Mouse (Mus musculus) right cerebral cortex, postnatal 25 days (tissue): Measurements from ENCODE around the gene Aqp7.

Source experiments
- DNase-seq: peaks from one replicate; pipeline ENCODE4 v3.0.0; 2022

The Aqp7 gene

GRCm38 (mm10) chr4:41057361-41057760 lies 9.4 kb upstream of the Aqp7 start:
- no peak for DNase-seq

- no peak for DNase-seq
Measured at GRCm38 (mm10) chr4:41056742-41057332, 8.9 kb upstream of the Aqp7 start.

GRCm38 (mm10) chr4:41056253-41056652 lies 8.3 kb upstream of the Aqp7 start:
- no peak for DNase-seq

GRCm38 (mm10) chr4:41055111-41055510 lies 7.2 kb upstream of the Aqp7 start:
- no peak for DNase-seq

DNA sequence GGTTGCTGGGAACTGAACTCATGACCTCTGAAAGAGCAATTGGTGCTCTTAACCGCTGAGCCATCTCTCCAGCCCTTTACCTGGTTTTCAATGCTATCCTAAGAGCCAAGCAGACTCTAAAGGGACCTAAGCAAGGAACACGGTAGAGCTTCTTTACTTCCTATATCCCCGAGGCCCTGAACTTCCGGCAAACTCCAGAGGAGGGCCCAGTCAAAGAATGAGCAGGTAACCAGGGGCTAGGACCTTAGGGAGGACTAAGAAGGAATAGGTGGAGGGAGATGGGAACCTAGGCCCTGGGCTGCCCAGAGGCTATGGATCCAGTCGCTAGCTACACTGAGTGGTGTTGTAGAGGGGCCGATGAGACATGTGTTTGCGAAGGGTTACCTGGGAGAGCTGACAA lies 3.8 kb upstream of the Aqp7 start:
- DNase-seq, result no peak

DNA sequence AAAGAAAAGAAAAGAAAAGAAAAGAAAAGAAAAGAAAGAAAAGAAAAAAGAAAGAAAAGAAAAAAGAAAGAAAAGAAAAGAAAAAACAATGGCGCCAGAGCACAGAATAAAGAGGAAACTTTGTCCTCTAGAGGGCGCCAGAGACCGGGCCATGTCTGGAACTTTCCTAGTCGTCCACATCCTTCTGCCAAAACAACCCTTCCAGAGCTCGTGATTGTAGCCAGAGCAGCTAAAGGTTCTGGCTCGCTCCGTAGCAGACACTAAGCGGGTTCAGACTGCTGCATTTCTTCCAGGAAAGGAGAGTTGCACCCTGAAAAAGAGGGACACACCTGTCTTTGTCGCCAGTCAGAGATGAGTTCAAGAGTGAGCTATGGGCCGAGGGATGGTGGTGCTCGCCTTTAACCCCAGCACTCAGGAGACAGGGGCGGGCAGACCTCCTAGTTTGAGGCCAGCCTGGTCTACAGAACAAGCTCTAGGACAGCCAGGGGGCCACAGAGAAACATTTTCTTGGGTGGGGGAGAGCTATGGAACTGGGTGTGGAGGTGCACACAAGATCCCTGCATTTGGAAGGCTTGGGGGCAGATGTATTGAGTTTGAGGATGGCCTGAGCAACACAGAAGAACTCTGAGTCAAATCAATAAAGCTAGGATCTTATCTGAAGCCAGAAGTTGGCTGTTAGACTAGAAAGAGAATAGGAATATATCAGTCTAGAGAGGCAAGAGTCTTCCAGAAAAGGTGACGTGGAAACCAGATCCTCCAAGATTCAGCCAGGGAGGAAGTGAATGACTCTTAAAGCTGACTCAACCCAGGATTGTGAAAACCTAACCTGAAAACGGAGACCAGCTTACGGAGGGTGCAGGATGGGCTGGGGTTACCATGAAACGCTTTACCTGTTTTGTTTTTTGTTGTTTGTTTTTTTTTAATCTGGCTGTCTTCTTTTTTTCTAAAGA lies 3.1 kb upstream of the Aqp7 start:
- DNase-seq, result peak; percentile 73

GRCm38 (mm10) chr4:41048926-41049325 lies 987 bp upstream of the Aqp7 start:
- no peak for DNase-seq

GRCm38 (mm10) chr4:41046254-41046795 lies 1.6 kb downstream of the Aqp7 start:
- DNase-seq, result no peak

DNA sequence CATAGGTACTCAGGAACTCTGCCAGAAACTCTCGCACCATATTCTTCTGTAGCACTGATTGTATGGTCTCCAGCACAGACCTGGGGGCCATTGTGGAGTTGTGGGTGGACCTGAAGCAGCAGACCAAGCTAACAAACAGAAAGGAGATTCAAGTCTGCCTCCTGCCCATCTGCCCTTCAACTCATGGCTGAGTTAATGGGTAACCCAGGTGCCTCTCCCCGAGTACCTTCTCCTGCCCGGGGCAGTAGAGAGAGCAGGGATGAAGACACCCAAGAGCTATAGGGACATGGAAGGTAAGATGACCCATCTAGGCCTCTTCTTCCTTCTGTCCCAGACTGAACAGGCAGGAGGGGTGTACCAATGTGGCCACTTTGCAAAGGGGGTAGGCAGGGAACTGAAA lies 2.7 kb downstream of the Aqp7 start:
- no peak for DNase-seq

DNA sequence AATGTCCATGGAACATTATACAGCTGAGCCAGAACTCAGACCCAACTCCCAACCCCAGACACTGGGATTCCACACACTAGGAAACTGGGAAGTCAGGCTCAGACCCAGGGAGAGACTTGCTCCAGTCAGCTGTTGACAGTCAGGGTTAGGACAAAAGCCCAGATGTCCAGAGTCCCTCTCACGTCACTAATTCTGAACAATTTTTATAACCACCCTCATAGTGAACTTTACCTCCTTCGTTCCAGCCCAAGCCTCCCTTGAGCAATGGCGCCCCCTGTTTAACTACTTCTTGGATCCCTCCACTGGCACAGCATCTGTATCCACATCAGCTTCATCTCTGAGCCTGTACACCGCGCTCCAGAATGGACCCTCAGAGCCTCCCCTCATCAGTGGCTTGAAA lies 4.0 kb downstream of the Aqp7 start:
- no peak for DNase-seq

DNA sequence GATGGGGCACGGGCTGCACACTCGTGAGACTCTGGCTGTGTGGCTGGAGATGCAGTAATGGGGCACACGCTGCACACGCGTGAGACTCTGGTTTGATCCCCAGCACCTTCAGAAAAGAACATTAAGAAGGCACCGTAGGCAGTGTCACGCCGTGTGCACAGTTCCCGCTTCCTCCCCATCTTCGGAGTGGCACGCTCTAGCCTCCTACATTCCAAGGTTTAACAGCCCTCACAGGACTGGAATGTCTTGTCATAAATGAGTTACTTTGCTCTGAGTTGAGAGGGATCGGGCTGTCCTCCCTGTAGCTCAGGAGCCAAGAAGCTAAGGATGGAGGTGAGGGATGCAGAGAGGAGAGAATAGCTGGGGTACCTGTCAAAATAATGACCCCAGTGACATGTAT lies 5.1 kb downstream of the Aqp7 start:
- DNase-seq, result no peak

GRCm38 (mm10) chr4:41040983-41041382 lies 7.0 kb downstream of the Aqp7 start:
- DNase-seq, result no peak

DNA sequence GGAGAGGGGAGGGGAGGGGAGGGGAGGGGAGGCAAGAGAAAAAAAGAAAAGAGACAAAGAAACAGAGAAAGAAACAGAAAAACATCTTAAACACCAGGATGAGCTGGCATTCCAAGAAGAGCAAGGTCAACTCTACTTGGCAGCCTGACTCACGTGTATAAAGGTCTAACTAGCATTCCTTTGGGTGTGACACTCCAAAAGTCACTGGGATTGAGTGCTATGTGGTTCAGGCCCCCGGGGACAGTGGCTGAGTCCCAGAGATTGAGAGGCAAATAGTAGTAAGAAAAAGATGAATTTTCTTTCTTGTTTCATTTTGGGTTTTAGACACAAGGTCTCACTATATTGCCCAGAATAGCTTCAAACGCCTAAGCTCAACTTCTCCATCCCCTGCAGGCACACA lies 10.0 kb downstream of the Aqp7 start:
- DNase-seq, result no peak

DNA sequence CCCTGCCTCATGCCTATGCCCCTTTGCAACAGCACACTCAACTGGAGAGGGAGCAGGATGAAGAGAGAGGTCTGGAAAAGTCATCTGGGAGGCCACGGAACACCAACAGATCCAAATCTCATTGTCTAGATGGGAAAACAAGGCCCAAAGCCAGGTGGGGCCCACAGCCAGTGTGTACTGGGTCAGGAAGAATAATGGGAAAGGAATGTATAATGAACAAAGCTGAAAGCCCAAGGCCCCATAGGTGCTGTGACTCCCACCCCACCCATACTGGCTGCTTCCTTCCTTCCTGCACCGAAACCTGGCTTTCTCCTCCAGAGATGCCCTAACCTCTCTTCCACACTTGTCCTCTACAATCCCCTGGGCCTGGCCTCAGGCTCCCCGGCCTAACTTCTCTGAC lies 16.7 kb downstream of the Aqp7 start:
- DNase-seq, result no peak

DNA sequence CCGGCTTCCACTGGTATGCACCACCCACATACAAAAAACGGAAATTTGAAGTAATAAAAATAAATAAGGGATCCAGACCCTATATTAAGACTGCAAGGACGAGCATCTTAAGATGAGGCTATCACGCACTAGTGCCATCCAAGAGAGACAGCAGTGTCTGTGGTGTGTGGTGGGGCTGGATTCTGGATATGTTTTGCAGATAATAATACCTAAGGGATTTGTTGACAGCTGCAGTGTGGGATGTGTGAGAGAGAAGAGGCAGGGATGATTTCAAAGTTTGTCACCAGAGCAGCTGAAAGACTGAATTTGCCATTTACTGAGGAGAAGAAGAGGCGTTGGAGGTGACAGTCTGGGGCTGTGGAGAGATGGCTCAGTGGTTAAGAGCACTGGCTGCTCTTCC lies 18.6 kb downstream of the Aqp7 start:
- peak; percentile 70 for DNase-seq

- DNase-seq, result no peak
Measured at GRCm38 (mm10) chr4:41028272-41028671, 19.7 kb downstream of the Aqp7 start.

- no peak for DNase-seq
Measured at GRCm38 (mm10) chr4:41027872-41028271, 20.1 kb downstream of the Aqp7 start.

DNA sequence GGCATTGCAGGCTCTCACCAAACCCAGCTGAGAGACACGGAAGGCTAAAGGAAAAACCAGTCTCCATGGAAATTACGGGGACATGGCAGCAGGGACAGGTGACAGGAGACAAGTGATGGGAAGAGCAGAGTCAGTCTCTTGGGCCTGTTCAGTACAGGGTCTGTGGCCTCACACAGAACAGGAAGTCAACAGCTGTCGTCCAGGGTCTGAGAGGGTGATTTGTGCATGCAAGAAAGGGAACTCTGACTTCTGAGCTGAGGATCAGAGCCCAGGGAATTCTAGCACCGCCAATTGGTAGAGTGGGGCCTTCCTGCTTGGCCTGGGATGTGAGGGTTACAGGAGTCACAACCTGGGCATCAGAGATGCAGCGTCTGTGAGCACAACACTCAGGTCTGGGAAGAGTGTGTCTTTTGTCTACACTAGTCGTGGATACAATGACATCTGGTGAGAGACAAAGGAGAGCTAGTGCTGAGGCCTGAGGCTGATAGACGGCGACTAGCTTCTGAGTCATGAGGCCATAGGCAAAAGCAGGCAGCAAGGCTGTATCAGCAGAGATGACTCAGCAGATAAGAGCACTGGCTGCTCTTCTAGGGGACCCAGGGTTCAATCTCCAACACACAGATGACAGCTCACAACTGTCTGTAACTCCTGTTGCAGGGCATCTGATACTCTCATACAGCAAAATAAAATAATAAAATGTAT lies 21.7 kb downstream of the Aqp7 start:
- no peak for DNase-seq

- DNase-seq, result no peak
Measured at GRCm38 (mm10) chr4:41021094-41021493, 26.8 kb downstream of the Aqp7 start.

DNA sequence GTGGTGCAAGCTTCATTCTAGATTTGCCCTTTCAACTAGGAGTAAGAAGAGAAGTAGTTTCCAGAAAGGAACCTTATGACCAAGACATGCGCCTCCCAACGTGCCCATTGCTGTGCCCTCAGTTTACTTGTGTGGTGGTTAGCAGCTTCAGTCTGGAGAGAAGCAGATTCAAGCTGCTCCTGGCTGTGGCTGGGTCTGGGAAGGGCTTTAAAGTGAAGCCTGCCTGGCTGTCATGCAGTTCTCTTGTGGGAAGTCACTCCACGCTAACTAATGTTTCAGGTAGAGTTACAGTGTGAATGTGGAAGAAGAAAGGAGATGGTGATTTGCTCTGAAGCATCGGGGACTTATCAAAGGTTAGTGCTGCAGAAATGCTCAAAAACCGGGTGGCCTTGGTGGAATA lies 32.1 kb downstream of the Aqp7 start:
- no peak for DNase-seq

DNA sequence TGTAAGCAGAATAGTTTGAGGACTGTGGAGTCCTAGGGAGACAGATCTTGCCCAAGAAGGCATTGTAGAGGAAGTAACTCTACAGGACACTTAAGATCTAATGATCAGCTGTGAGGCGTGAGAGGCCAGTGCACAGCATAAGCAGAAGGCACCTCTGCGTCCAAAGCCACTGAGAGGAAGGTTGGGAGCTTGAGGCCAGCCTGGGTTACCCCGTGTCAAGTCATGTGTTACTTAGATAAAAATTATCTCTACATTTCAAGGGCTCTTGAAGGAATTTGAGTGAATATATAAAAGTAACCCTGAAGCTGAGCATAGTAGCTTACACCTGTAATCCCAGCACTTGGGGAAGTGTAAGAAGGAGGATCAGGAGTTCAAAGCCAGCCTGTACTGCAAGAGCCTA lies 34.6 kb downstream of the Aqp7 start:
- DNase-seq, result no peak

DNA sequence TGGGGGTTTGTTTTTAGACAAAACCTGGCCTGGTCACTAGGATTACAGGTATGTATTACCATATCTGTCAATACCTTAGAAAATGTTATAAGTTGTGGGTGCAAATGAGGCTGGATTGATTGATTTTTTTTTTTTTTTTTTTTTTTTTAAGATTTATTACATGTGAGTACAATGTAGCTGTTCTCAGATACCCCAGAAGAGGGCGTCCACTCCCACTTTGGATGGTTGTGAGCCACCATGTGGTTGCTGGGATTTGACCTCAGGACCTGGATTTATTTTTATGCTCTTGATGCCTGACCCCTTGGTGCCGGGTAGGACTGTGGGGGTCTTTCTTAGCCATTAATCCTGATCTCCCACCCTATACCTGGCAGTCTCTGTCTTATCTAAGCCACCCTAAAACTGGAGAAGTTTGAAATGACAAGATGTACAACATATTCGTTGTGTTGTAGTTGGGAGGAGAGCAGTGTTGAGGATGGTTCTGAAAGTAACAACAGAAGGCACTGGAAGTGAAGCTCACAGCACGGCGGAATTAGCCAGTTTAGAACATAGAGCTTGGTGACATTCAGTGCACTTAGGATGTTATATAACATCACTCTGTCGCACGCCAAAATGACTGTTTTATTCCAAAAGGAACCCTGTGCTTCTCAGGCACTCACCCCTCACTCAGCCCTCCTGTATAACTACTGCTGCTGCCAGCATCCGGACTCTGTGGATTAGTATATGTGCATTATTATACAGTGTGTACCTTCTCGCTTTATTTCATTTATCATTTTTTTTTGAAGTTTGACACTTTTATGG lies 46.9 kb downstream of the Aqp7 start:
- DNase-seq, result no peak

DNA sequence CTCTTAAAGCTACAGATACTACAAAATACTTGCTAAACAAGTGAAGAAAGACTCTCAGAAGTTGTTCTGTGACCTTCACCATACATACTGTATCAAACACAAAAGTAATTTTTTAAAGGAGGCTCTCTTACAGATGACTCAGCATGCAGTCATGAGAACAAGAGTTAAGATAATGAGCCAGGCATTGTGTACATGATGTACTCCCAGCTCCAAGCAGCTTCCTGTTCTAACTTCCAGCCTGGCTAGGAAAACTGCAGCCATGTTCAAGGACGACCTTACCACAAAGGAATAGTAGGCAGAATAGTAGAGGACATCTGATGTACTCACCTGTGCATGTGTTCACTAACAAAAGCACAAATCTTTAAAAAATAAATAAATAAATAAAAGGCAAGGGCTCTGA lies 47.7 kb downstream of the Aqp7 start:
- no peak for DNase-seq
